Mouse (Mus musculus) embryo, embryonic 11.5 days (tissue): ENCODE results near the gene Tspan9.
A peak's percentile ranks its signal among the peaks of the same experiment; 100 is the strongest.

Experiments
- DNase-seq: peaks from one replicate; pipeline ENCODE4 v3.0.0-alpha.2; 2012; ENCODE audit warnings: low read depth, low spot score

Gene Tspan9

GRCm38 (mm10) chr6:128036597-128036996 is 106.8 kb downstream of the Tspan9 start:
- DNase-seq: no peak

GRCm38 (mm10) chr6:128035930-128036309 is 107.5 kb downstream of the Tspan9 start:
- DNase-seq: no peak

- DNase-seq: no peak
Measured at GRCm38 (mm10) chr6:128035250-128035929, 108.0 kb downstream of the Tspan9 start.

DNA sequence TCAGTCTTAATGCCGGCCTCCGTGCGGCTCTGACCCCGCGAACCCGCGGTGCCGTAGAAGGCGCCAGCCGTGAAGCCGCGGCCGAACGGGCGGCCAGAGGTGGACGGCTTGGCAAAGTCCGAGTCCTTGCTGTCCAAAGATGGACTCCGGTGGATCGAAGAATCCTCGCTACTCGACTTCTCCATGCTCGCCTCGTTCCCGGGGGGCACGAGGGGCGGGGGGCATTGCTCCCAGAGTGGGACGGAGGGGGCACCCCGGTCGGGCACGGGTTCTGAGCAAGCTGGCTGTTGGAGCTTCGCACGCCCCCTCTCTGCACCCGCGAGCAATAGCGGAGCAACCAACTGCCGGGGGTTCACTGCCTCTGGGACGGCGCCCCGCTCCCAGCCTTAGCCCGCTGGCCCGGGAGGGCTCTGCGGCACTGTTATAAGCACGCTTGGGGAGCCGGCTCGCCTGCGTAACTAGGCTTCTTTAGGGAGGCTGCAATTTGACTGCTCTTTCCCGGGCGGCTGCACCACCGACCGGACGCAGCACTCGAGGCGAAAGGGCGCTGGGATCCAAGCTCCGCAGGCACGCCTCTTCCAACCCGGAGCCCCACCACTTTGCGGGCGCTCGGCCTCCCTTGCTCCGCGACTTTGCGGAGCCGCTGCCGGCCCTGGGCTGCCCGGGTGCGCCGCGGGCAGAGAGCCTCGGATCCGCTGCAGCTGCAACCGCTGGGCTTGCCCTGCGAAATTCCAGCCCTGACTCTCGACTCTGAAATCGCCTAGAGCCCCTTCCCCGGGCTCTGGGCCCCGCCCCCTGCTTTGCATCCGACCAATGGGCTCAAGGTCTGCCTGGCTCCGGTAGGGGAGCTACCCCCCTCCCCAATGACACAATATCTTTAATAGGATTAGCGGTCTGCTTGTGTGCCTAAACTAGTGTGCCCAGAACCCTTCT is 108.8 kb downstream of the Tspan9 start:
- DNase-seq: peak; percentile 81

- no peak for DNase-seq
Measured at GRCm38 (mm10) chr6:128033868-128034250, 109.5 kb downstream of the Tspan9 start.

DNA sequence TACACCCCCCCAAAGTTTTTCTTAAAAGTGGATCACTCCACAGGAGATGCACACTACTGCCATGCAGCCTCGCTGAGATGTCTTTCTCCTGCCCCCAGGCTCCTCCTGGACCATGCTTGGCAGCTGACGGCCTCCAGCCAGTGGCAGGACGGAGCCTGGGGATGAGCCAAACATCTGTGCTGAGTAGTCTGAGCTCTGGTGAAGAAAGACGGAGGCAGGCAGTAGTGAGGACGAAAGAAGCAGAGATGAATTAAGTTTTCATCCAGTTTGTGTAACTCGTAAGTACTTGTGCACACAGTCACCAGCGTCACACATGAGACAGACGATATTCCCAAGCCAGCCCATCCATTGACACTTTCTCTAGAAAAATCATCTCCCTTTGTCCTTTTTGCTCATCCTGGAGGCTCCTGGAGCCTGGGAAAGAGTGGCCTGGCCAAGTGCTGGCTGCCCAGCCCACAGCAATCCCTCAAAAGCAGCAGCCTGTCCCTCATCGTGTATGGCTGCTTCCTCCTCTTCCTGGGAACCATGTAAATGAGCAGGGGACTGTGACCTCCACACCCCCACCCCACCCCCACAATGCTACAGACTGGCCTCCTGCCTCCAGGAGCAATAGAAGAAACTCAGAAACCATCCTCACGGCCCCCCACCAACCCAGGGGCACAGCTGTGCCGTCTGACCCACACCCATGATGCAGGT is 110.1 kb downstream of the Tspan9 start:
- DNase-seq: no peak

GRCm38 (mm10) chr6:128032252-128033171 is 110.9 kb downstream of the Tspan9 start:
- DNase-seq: peak; percentile 71

DNA sequence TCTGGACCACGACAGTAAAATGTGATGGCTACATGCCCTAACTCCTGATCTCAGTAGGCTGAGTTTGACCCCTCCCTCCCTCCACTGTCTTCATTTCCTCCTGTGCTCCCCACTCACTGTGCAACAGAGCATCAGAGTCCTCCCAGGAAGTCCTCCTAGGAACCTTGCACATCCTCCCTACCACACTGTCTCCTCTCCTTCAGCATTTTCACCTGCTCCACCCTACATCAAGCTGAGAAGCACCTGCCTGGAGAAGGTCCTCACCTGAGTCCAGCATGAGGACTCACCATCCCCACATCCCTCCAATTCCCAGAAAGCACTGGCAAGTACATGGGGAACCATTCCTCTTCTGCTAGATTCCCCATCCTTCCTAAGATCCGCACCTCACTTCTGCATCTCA is 111.8 kb downstream of the Tspan9 start:
- no peak for DNase-seq

DNA sequence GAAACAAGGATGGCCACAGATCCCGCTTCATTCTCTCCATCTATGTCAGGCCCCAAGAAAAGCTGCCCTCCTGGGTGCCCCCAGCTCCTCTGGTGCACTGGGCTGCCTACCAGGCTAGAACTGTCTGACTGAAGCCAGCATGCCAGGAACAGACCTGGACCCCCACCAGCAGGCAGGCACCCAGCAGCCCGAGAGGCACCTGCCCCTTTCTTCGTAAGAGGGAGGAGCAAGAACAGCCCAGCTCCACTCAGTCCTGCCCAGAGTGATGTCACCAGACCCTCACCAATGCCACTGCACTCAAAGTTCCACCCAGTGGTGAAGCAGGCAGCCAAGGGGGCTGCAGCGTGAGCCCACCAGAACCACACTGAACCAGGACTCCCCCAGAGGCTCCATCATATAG is 112.3 kb downstream of the Tspan9 start:
- no peak for DNase-seq

DNA sequence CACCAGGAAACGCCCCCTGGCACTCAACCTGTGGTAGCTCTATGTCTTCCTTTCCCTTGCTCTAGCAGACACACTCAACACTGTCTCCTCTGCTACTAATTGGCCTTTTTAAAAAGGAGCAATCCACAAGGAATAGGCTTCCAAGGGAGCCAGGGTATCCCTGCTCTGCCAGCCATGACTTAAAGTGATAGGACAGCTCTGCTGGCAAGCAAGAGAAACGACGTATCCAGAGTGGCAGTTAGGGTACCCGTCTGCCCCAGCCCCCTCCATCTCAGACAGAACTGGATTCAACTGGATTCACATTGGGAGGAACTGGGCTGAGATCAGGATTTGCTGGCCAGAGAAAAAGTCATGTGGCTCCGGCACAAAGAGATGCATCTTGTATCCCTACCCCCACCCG is 112.9 kb downstream of the Tspan9 start:
- DNase-seq: no peak

DNA sequence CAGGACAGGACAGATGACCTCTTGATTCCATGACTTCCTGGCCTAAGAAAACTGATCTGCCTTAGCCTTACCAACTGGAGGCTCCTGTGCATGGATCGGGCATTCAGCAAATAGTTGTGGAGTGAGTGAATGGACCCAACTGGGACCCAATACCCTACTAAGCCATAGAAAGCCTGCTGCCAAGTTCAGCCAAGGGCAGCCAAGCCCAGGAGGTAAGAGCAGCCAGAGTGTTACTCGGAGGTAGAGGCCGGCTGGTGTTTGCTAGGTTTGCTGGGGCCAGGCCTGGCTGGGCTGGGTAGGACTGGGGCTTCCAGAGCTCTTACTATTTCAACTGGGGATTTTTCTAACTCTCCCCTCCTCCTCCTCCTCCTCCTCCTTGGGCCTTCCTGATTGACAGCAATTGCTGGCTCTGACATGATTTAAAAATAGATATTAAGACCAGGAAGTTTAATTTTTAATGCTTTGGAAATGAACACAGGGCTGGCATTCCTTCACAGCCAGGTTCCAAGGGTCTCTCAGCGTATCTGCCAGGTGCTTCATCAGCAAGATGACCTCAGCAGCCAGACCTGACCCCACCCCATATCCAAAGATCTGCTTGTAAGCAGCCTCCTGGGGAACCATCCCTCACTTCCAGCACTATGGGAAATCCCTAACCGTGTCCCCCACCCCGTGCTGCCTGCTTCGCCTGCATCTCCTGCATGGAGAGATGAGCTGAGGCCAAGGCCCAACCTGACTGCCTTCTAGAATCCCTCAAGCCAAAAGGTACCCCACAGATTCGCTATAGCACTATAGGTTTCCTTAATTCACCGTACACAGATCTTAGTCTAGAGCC is 113.7 kb downstream of the Tspan9 start:
- no peak for DNase-seq

- no peak for DNase-seq
Measured at GRCm38 (mm10) chr6:128028116-128028940, 115.1 kb downstream of the Tspan9 start.

DNA sequence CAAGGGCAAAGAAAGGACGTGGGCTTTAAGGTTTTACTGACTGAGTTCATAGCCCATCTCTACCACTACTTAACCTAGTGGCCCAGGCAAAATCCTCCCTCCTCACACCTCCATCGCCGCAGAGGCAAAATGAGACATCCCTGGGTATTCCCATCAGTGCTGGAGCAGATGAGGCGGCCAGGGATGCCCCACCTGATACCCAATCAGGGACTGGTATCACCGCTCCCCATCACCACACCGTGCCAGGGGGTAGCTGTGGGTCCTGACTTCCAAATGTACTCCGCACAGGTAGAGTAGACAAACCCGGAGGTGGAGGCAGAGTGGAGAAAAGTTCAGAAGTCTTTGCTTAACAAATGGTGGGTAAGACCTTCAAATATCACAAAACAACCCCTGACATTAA is 117.4 kb downstream of the Tspan9 start:
- no peak for DNase-seq

GRCm38 (mm10) chr6:128025581-128025980 is 117.8 kb downstream of the Tspan9 start:
- no peak for DNase-seq

GRCm38 (mm10) chr6:128022207-128022606 is 121.2 kb downstream of the Tspan9 start:
- DNase-seq: no peak

DNA sequence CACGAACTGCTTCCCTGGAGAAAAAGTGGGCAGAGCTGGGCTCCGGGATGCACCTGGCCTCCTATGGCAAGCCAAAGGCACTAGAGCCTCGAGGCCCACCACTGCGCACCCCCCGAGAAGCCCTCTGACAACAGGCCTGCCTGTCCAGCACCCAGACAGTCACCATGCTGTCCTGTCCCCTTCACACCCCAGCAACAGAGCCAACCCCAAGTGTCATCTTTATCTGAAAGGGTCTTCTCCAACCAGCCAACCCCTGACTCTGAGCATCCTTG is 121.5 kb downstream of the Tspan9 start:
- DNase-seq: no peak

DNA sequence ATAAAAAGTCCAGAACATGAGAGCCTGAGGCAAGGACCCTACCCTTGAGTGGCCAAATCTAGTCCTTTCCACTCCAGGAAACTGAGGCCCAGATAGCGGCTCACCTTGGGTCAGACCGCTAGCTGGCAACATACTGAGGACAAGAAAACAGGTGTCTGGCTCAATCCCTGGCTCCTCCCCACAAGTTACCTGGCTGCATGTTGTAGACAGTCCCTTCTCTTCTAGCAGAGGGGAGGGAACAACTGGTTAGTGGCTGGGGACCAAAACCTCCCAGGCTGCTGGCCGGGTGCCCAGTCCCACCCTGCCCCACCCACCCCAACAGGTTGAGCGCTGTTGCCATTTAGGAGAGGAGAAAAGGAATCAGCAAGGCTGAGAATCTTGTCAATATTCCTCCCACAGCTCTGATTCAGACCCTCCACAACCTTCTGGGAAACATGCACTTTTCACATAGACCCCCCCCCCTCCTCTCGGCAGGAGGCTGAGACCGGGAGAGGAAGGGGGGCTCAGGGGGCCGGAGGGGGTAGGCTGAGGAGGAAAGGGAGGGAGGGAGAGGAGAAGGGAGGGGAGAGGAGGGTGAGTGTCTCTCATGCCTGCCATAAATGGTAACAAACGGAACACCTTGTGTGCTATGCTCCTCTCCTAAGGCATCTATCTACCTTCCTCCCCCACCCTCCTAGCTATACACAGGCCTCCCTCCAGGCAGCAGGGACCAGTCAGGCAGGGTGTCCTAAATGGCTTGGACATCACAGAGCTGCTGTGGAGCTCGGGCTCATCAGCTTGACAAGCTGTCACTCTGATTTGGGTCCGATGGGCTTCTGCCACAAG is 122.1 kb downstream of the Tspan9 start:
- DNase-seq: no peak

- no peak for DNase-seq
Measured at GRCm38 (mm10) chr6:128020521-128021057, 122.8 kb downstream of the Tspan9 start.

- DNase-seq: no peak
Measured at GRCm38 (mm10) chr6:128020053-128020452, 123.3 kb downstream of the Tspan9 start.
